Mouse (Mus musculus) liver, embryonic 13.5 days (tissue): ENCODE measurements around the gene Capn7. TPM values are rescaled to one million over a fixed set of nuclear protein-coding genes. Genes with fewer than 3 reads are reported as not detected.
A peak's percentile ranks its signal among the peaks of the same experiment; 100 is the strongest.

Experiments used
- ATAC-seq: fragments of 200-750 bp; cut with Nextera tagmentation; 2 replicates; pipeline ENCODE4 v1.8.0; 2017; ENCODE audit warnings: low read depth, mild to moderate bottlenecking, moderate number of reproducible peaks, moderate library complexity
- DNase-seq: peaks from one replicate; pipeline ENCODE4 v3.0.0; 2022
- H3K27ac ChIP-seq: fragments of 300-500 bp; sonication (generic); 2 replicates; pipeline ENCODE4 v1.5.1; 2015; ENCODE audit warnings: moderate library complexity, mild to moderate bottlenecking, inconsistent platforms
- H3K27me3 ChIP-seq: fragments of 300-500 bp; sonication (generic); 2 replicates; pipeline ENCODE4 v1.6.1; 2015; ENCODE audit warnings: mild to moderate bottlenecking, inconsistent platforms
- H3K36me3 ChIP-seq: fragments of 300-500 bp; sonication (generic); 2 replicates; pipeline ENCODE4 v1.6.1; 2015; ENCODE audit warnings: mild to moderate bottlenecking, inconsistent platforms
- H3K4me1 ChIP-seq: fragments of 300-500 bp; sonication (generic); replicated peaks from 2 replicates; pipeline ENCODE4 v1.6.1; 2015; ENCODE audit warnings: inconsistent platforms
- H3K4me2 ChIP-seq: fragments of 300-500 bp; sonication (generic); 2 replicates; pipeline ENCODE4 v1.6.1; 2015; ENCODE audit warnings: inconsistent platforms, mild to moderate bottlenecking, moderate library complexity
- H3K4me3 ChIP-seq: fragments of 300-500 bp; sonication (generic); replicated peaks from 2 replicates; pipeline ENCODE4 v1.5.1; 2015; ENCODE audit warnings: mild to moderate bottlenecking, inconsistent platforms
- H3K9ac ChIP-seq: fragments of 300-500 bp; sonication (generic); 2 replicates; pipeline ENCODE4 v1.6.1; 2015; ENCODE audit warnings: mild to moderate bottlenecking, inconsistent platforms
- H3K9me3 ChIP-seq: fragments of 300-500 bp; sonication (generic); replicated peaks from 2 replicates; pipeline ENCODE4 v1.6.1; 2016; ENCODE audit warnings: inconsistent platforms
- WGBS: fragments of 180-500 bp; shearing (Covaris S2); methylation state at CpG from one replicate; pipeline ENCODE4 v1.1.7; 2015; ENCODE audit not compliant: insufficient replicate concordance; 5-methylcytosine and 5-hydroxymethylcytosine counted together
- polyA plus RNA-seq: library from polyadenylated mRNA; unstranded; fragments of >200 nt; fragmentation: Nextera tagmentation; extraction: Ambion mirVana; gene quantifications from 2 replicates; pipeline ENCODE4 v1.2.1, GENCODE M21; 2015

The Capn7 gene
- polyA plus RNA-seq, 1 experiment from 2014 or later = 18.1 TPM

DNA sequence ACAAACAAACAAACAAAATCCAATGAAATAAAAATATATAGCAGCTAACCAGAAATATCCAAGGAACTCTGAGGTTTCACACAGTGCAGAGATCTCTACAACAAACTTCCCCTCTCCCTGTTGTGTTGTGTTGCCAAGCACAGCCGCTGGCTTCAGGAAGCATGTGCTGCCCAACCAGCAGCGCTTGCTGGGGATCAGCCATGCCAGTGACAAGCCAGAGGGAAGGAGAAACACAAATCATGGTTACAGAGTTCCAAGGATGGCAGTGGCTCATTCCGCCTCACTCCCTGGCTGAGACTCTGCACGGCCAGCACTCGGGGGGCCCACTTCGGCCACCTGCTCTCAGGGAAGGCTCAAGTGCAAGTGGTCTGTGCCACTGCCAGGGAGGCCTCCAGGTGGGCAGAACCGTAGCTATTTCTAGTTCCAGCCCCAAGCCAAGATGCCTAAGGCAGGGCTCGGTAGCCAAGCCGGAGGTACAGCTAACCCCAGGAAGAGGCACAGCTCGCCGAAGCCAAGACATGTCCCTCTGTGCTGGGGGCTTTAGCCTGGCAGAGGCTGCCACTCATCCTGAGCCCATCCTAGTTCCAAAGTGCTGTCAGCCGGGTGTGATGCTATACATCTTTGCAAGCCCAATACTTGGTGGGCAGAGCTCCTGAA is 69.8 kb downstream of the Capn7 start:
- Histone ChIP-seq H3K9me3 (no peaks in the 10 kb centered on the region), H3K36me3 (peaks cover 12% of the 10 kb centered on the region; the same call in 1 of the 2 replicates), H3K27me3 (no peaks in the 10 kb centered on the region), H3K4me1 (peaks cover 98% of the 10 kb centered on the region), H3K4me2 (no peak overlapping the region), H3K27ac (peak overlapping the region; percentile 78), H3K4me3 (no peak overlapping the region), H3K9ac (0 out of 2 replicates have a peak overlapping the region, but pooled peaks have one; percentile 29)
- no peak for ATAC-seq
- no peak for DNase-seq
- 83% methylated on average over 12 of the region's 12 CpGs for WGBS

DNA sequence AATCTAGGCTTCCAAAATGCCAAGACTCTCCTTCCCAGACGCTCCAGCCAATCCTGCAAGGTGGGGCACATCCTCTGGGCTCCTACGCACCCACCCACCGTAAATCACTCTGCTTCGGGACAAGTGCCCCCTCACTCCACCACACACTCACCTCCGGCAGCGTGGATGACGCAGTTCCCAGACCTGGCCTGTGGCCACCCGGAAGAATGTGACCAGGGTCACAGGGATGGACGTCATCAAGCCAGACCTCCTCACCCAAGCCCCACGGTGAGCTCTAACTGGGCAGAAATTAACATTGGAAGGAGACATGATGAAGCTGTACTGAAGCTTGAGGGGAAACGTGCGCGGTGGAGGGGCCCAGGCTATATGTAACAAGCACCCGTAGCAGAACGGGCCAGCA is 70.8 kb downstream of the Capn7 start:
- Histone ChIP-seq H3K9me3 (no peaks in the 10 kb centered on the region), H3K4me3 (no peak overlapping the region), H3K27ac (peak overlapping the region; percentile 78), H3K9ac (no peak overlapping the region), H3K4me2 (no peak overlapping the region), H3K4me1 (peaks cover 93% of the 10 kb centered on the region), H3K36me3 (peaks cover 12% of the 10 kb centered on the region; the same call in 1 of the 2 replicates), H3K27me3 (no peaks in the 10 kb centered on the region)
- WGBS = 83% methylated on average over 15 of the region's 15 CpGs
- ATAC-seq = no peak
- no peak for DNase-seq

GRCm38 (mm10) chr14:31407911-31408604 is 71.6 kb downstream of the Capn7 start:
- WGBS = 60% methylated on average over 6 of the region's 6 CpGs
- no peak for ATAC-seq
- H3K4me3 ChIP-seq = no peak overlapping the region
- H3K9me3 ChIP-seq = no peaks in the 10 kb centered on the region
- H3K4me2 ChIP-seq = 0 out of 2 replicates have a peak overlapping the region, but pooled peaks have one; percentile 26
- H3K4me1 ChIP-seq = peaks cover 93% of the 10 kb centered on the region
- no peak for DNase-seq
- peaks cover 12% of the 10 kb centered on the region; the same call in 1 of the 2 replicates for H3K36me3 ChIP-seq
- H3K9ac ChIP-seq = peak overlapping the region; percentile 33
- H3K27me3 ChIP-seq = no peaks in the 10 kb centered on the region
- H3K27ac ChIP-seq = peak overlapping the region; percentile 78

DNA sequence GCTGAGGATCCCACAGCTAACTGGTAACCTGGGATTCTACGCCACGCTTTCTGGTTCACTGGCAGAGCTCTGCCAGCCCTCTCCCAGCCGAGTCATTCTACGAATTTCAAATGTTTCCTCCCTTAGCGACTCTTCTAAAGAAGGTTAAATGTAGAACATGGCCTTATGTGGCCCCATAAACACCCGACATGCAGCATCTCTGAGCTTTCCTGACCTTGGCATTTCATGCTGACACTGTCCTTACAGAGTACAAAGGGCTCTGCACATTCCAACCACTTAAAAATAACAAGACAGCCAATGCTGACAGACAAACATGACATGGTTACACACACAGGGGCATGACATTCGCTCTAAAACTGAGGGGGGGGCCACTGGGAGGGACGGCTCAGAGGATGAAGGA is 72.2 kb downstream of the Capn7 start:
- Histone ChIP-seq H3K4me2 (no peak overlapping the region), H3K9me3 (no peaks in the 10 kb centered on the region), H3K27me3 (no peaks in the 10 kb centered on the region), H3K4me1 (peaks cover 91% of the 10 kb centered on the region), H3K4me3 (no peak overlapping the region), H3K9ac (no peak overlapping the region), H3K36me3 (peaks cover 12% of the 10 kb centered on the region; the same call in 1 of the 2 replicates), H3K27ac (peak overlapping the region; percentile 78)
- 63% methylated on average over 8 of the region's 8 CpGs for WGBS
- ATAC-seq = no peak
- DNase-seq = no peak

GRCm38 (mm10) chr14:31410123-31410724 is 73.8 kb downstream of the Capn7 start:
- WGBS = 36% methylated on average over 9 of the region's 9 CpGs
- Histone ChIP-seq H3K4me1 (peaks cover 91% of the 10 kb centered on the region), H3K9me3 (no peaks in the 10 kb centered on the region), H3K27me3 (no peaks in the 10 kb centered on the region), H3K4me2 (no peak overlapping the region), H3K27ac (no peak overlapping the region; the same call in 1 of the 2 replicates), H3K9ac (no peak overlapping the region), H3K36me3 (peaks cover 12% of the 10 kb centered on the region; the same call in 1 of the 2 replicates), H3K4me3 (no peak overlapping the region)
- no peak for DNase-seq
- no peak for ATAC-seq

DNA sequence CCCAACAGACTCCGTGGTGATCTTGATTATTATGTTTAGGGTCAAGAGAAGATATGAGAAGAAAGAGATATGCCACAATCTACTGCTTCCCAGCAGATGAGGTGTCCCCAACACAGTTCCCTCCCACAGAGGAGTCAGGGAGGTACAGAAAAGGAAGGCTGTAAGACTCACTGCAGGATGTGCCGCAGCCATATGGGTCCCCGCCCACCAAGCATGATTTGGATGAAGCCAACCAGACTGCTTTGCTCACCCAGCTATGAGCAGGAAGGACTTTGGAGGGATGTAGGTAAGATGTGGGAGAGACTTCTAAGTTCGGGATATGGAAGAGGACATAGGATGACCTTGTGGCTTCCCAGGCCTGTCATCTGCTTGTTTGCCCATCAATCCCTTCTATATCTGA is 74.3 kb downstream of the Capn7 start:
- peaks cover 91% of the 10 kb centered on the region for H3K4me1 ChIP-seq
- 51% methylated on average over 4 of the region's 4 CpGs for WGBS
- DNase-seq (no peak), ATAC-seq (no peak)
- H3K4me2 ChIP-seq = no peak overlapping the region
- no peak overlapping the region for H3K4me3 ChIP-seq
- peak overlapping the region; percentile 18; the same call in 1 of the 2 replicates for H3K27ac ChIP-seq
- H3K9ac ChIP-seq = no peak overlapping the region
- no peaks in the 10 kb centered on the region for H3K27me3 ChIP-seq
- peaks cover 12% of the 10 kb centered on the region; the same call in 1 of the 2 replicates for H3K36me3 ChIP-seq
- H3K9me3 ChIP-seq = no peaks in the 10 kb centered on the region

GRCm38 (mm10) chr14:31412651-31413056 is 76.2 kb downstream of the Capn7 start:
- Histone ChIP-seq H3K36me3 (peaks cover 12% of the 10 kb centered on the region; the same call in 1 of the 2 replicates), H3K9me3 (no peaks in the 10 kb centered on the region), H3K27me3 (no peaks in the 10 kb centered on the region), H3K4me3 (no peak overlapping the region), H3K27ac (peak overlapping the region; percentile 39), H3K4me2 (no peak overlapping the region), H3K4me1 (peaks cover 80% of the 10 kb centered on the region), H3K9ac (no peak overlapping the region)
- ATAC-seq (no peak), DNase-seq (no peak)
- WGBS = 70% methylated on average over 10 of the region's 10 CpGs

DNA sequence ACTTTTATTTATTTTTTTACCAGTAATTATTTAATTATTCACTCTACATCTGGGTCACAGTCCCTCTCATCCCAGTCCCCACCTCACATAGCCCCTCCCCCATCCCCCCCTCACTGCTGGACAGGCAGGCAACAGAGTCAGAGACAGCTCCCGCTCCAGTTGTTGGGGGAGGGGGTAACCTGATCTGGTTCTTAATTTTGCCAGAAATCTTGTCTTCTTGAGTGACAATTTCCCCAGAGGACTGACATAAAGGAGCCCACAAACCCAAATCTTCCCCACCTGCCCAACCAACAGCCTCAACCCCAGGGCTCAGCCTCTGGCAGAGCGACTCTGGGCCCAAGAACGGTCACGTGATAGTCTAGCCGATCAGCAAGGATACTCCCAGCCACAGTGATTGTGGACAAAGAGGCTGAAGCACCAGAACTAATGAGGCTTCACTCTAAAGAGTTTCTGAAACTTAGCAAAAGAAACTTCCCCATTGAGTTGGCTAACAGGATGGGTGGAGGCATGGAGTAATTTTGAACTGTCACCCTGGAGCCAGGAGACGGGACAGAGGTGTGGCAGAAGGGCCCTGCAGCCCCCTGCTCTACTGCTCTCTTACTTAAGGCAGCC is 77.1 kb downstream of the Capn7 start:
- Histone ChIP-seq H3K4me1 (peaks cover 76% of the 10 kb centered on the region), H3K27me3 (no peaks in the 10 kb centered on the region), H3K9me3 (no peaks in the 10 kb centered on the region), H3K27ac (peak overlapping the region; percentile 39), H3K4me2 (no peak overlapping the region), H3K36me3 (peaks cover 12% of the 10 kb centered on the region; the same call in 1 of the 2 replicates), H3K4me3 (no peak overlapping the region), H3K9ac (no peak overlapping the region)
- 0 out of 2 replicates have a peak, but pooled peaks have one; percentile 18 for ATAC-seq
- 39% methylated on average over 6 of the region's 6 CpGs for WGBS
- DNase-seq = no peak

DNA sequence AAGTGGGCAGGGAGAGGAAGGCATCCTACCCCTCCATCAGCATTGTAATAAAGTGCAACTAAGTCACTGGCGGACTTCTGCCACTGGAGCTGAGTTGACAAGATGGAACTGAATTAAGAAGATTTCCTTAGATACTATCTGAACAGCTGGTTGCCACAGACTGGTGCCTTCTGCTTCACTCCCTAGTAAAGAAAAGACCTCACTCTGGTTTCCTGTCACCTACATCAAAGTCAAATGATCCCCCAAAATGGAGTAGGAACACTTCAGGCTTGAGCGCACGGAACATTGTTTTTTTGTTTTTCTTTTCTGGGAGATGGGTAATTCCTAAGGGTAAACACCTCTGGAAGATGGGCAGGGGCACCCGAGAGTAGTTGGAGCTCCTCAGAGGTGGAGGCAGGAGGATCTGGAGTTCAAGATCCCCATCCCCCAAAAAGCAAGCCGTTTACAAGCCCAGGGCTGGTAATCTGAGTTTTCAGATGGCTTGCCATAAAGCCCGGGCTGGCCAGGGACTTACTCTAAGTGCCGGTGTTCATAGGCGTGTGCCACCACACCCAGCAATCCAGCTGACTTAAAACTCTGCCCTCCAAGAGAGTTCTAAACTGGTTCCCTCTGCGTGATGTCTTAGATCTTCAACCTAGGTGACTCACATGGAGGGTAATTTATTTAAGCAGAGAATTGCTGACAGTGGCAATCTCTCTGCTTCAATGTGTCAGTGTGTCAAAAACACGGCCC is 78.0 kb downstream of the Capn7 start:
- ATAC-seq = no peak
- no peak overlapping the region for H3K4me3 ChIP-seq
- 55% methylated on average over 10 of the region's 10 CpGs for WGBS
- no peak for DNase-seq
- no peak overlapping the region for H3K4me2 ChIP-seq
- H3K4me1 ChIP-seq = peaks cover 75% of the 10 kb centered on the region
- H3K9ac ChIP-seq = no peak overlapping the region; the same call in 1 of the 2 replicates
- peak overlapping the region; percentile 39; the same call in 1 of the 2 replicates for H3K27ac ChIP-seq
- peaks cover 12% of the 10 kb centered on the region; the same call in 1 of the 2 replicates for H3K36me3 ChIP-seq
- no peaks in the 10 kb centered on the region for H3K27me3 ChIP-seq
- no peaks in the 10 kb centered on the region for H3K9me3 ChIP-seq

- Histone ChIP-seq H3K27me3 (no peaks in the 10 kb centered on the region), H3K4me3 (no peak overlapping the region), H3K9ac (no peak overlapping the region; the same call in 1 of the 2 replicates), H3K9me3 (no peaks in the 10 kb centered on the region), H3K36me3 (peaks cover 12% of the 10 kb centered on the region; the same call in 1 of the 2 replicates), H3K4me2 (no peak overlapping the region), H3K27ac (0 out of 2 replicates have a peak overlapping the region, but pooled peaks have one; percentile 13), H3K4me1 (peaks cover 75% of the 10 kb centered on the region)
- 52% methylated on average over 7 of the region's 7 CpGs for WGBS
- DNase-seq (no peak), ATAC-seq (no peak)
Measured at GRCm38 (mm10) chr14:31414967-31415376, 78.5 kb downstream of the Capn7 start.
